Mouse (Mus musculus) kidney, embryonic 14.5 days (tissue): Measurements from ENCODE around the gene Amelx. TPM values are rescaled to one million over a fixed set of nuclear protein-coding genes. Genes with fewer than 3 reads are reported as not detected.

Experiments
- ATAC-seq: fragments of 200-750 bp; cut with Nextera tagmentation; 2 replicates; pipeline ENCODE4 v1.8.0; 2017; ENCODE audit warnings: moderate number of reproducible peaks, mild to moderate bottlenecking, moderate TSS enrichment, moderate library complexity; ENCODE audit not compliant: low FRiP score, low TSS enrichment
- H3K27ac ChIP-seq: fragments of 300-500 bp; sonication (generic); 2 replicates; pipeline ENCODE4 v1.5.1; 2014; ENCODE audit warnings: low read depth, mild to moderate bottlenecking, low read length, moderate library complexity, mixed read lengths
- H3K27me3 ChIP-seq: fragments of 300-500 bp; sonication (generic); 2 replicates; pipeline ENCODE4 v1.6.1; 2014; ENCODE audit warnings: mild to moderate bottlenecking, low read length; ENCODE audit not compliant: control insufficient read depth, insufficient read depth
- H3K36me3 ChIP-seq: fragments of 300-500 bp; sonication (generic); 2 replicates; pipeline ENCODE4 v1.6.1; 2014; ENCODE audit warnings: low read length, mixed read lengths; ENCODE audit not compliant: control insufficient read depth, insufficient read depth
- H3K4me1 ChIP-seq: fragments of 300-500 bp; sonication (generic); 2 replicates; pipeline ENCODE4 v1.6.1; 2014; ENCODE audit warnings: low read length, mixed read lengths; ENCODE audit not compliant: control insufficient read depth, insufficient read depth
- H3K4me2 ChIP-seq: fragments of 300-500 bp; sonication (generic); replicated peaks from 2 replicates; pipeline ENCODE4 v1.6.1; 2014; ENCODE audit warnings: low read depth, mild to moderate bottlenecking, low read length
- H3K4me3 ChIP-seq: fragments of 300-500 bp; sonication (generic); 2 replicates; pipeline ENCODE4 v1.5.1; 2014; ENCODE audit warnings: mild to moderate bottlenecking, low read length
- H3K9ac ChIP-seq: fragments of 300-500 bp; sonication (generic); 2 replicates; pipeline ENCODE4 v1.6.1; 2014; ENCODE audit warnings: low read depth, mild to moderate bottlenecking, low read length, moderate library complexity
- H3K9me3 ChIP-seq: fragments of 300-500 bp; sonication (generic); 2 replicates; pipeline ENCODE4 v1.6.1; 2016; ENCODE audit warnings: low read length; ENCODE audit not compliant: control insufficient read depth
- WGBS: fragments of 180-500 bp; shearing (Covaris S2); extraction: QIAGEN DNeasy Blood & Tissue Kit; methylation state at CpG from one replicate; pipeline ENCODE4 v1.1.7; 2014; 5-methylcytosine and 5-hydroxymethylcytosine counted together
- polyA plus RNA-seq: library from polyadenylated mRNA; unstranded; fragments of >200 nt; fragmentation: Nextera tagmentation; extraction: Ambion mirVana; gene quantifications from 2 replicates; pipeline ENCODE4 v1.2.1, GENCODE M21; 2014

The Amelx gene
- polyA plus RNA-seq, 1 experiment from 2014 or later, result not detected

DNA sequence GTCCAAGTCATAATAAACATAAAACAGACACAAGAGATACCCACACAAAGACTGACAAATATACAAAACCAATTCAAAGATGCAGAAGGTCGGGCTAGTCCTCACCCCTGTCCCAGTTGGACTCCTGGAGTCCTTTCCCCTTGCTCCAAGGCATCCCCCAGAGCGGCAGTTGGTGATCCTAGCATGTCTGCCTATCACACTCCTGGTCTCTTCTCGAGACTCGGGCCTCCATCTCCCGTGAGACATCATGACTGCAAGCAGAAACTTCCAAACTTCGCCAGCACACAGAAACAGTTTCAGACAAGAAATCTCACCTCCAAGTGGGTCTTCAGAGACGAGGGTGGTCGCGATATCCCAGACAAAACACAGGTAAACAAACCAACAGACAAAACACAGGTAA is 46.5 kb downstream of the Amelx start:
- Histone ChIP-seq H3K4me2 (no peak overlapping the region), H3K27ac (no peak overlapping the region), H3K36me3 (no peaks in the 10 kb centered on the region), H3K4me1 (no peaks in the 10 kb centered on the region), H3K4me3 (no peak overlapping the region), H3K9me3 (no peaks in the 10 kb centered on the region), H3K9ac (no peak overlapping the region), H3K27me3 (no peaks in the 10 kb centered on the region)
- WGBS, result 89% methylated on average over 9 of the region's 9 CpGs
- ATAC-seq, result no peak

DNA sequence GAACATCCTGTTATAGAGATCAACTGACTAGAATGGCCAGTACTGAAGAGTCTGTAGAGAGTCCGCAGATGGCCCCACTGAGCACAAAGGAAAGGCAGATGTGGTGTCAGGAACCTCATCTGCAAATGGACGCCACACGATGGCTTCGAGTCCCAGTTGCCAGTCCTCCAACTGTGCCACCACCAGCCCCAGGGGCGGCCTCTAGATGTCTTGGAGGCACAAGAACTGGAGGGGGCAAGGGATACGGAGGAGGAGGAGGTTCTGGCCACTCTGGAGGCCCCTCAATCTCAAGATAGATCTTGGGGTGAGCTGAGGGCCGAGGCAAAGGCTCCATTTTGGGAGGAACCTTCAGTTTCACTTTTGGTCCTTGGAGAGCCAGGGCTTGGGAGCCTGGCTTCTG is 47.2 kb downstream of the Amelx start:
- H3K9me3 ChIP-seq, result no peaks in the 10 kb centered on the region
- H3K9ac ChIP-seq, result no peak overlapping the region
- H3K4me1 ChIP-seq, result no peaks in the 10 kb centered on the region
- no peak overlapping the region for H3K27ac ChIP-seq
- WGBS, result 91% methylated on average over 7 of the region's 7 CpGs
- H3K36me3 ChIP-seq, result no peaks in the 10 kb centered on the region
- no peak overlapping the region for H3K4me3 ChIP-seq
- no peaks in the 10 kb centered on the region for H3K27me3 ChIP-seq
- H3K4me2 ChIP-seq, result no peak overlapping the region
- no peak for ATAC-seq

Other genes starting within 250 kb of the Amelx start
- 30.6 and 37.7 TPM in 2 replicates for gene Hccs, start 133.2 kb upstream of the Amelx start, polyA plus RNA-seq